Comparison of ENCODE assay signal across 18 mouse cellular contexts in the genomic region with DNA sequence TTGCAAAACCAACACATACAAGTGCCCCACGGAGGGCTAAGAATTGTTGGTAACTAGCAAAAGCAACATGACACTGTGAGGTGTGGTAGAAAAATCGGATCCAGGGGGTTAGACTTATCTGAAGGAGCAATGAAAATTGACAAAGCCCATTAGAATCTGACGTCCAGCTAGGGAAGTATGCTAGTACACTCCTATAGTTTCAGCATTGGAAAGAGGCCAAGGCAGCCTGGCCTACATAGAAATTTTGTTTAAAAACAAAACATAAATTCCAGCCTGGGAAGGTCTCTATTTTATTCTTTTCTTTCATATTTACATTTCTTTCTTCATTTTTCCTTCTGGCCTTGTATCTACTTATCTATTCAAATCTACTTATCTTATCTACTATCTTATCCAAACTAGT. TPM values are rescaled to one million over a fixed set of nuclear protein-coding genes. Genes with fewer than 3 reads are reported as not detected.
DNase-seq lines count a peak whose midpoint lies in the region; ATAC-seq and TF ChIP-seq lines count a peak whose summit lies in the region.
"Had no signal": no experiment of that assay in that cellular context is flagged by ENCODE, and none has a peak within 500 bp of the region (broad histone marks: within the 10 kb centered on the region; RNA-seq: fewer than 3 reads in every experiment).

No protein-coding gene starts in this region.

- ATAC-seq in lung, postnatal 0 days: no peak
- ATAC-seq: forebrain, embryonic 14.5 days; forebrain, postnatal 0 days; intestine, embryonic 15.5 days had no signal

- no peaks in the 10 kb centered on the region for H3K27me3 ChIP-seq in kidney, adult 2 months (replicated peaks; ENCODE audit: control insufficient read depth, insufficient read depth, low read length)
- no peaks in the 10 kb centered on the region for H3K27me3 ChIP-seq in lung, postnatal 0 days (replicated peaks; ENCODE audit: insufficient read depth, low read length)
- H3K27me3 ChIP-seq: embryonic facial prominence, embryonic 15.5 days; hindbrain, embryonic 13.5 days; intestine, embryonic 15.5 days had no signal

- 70% methylated on average over 3 of the region's 3 CpGs for WGBS in kidney, adult 2 months
- WGBS in lung, postnatal 0 days: 39% methylated on average over 3 of the region's 3 CpGs

- no peak for TF ChIP-seq POLR2A in kidney, adult 2 months (IDR thresholded peaks at IDR 0.05; ENCODE audit: low read depth, low read length)
- no peak for TF ChIP-seq POLR2A in brain, embryonic 14.5 days (IDR thresholded peaks at IDR 0.05; ENCODE audit: borderline replicate concordance, extremely low read depth, insufficient read depth, insufficient read length, poor library complexity, severe bottlenecking)

- no peak overlapping the region for H3K4me2 ChIP-seq in lung, postnatal 0 days (replicated peaks; ENCODE audit: low read depth, low read length)

- H3K36me3 ChIP-seq in kidney, adult 2 months (ENCODE audit: control insufficient read depth, insufficient read depth, low read length): no peaks in the 10 kb centered on the region
- no peaks in the 10 kb centered on the region for H3K36me3 ChIP-seq in lung, postnatal 0 days (ENCODE audit: insufficient read depth, low read length)
- H3K36me3 ChIP-seq: hindbrain, embryonic 13.5 days; intestine, embryonic 15.5 days had no signal

- peak overlapping the region; percentile 88 for H3K27ac ChIP-seq in kidney, adult 2 months (ENCODE audit: insufficient read depth, low read depth, low read length)
- no peak overlapping the region for H3K27ac ChIP-seq in lung, postnatal 0 days (ENCODE audit: low read length)
- H3K27ac ChIP-seq: gastrocnemius, adult 2 months; hindbrain, embryonic 10.5 days; hindbrain, embryonic 13.5 days; intestine, embryonic 15.5 days had no signal

- no peak for DNase-seq in kidney, adult 2 months
- DNase-seq in kidney, adult 11 months: no peak
- peak; percentile 16 for DNase-seq in lung, postnatal 0 days (ENCODE audit: low spot score)
- DNase-seq in lung, postnatal 36 days: no peak
- peak; percentile 0 for DNase-seq in brain, embryonic 14.5 days (ENCODE audit: low read depth)
- no peak for DNase-seq in natural killer cell, adult 2 months (ENCODE audit: low spot score in 2 of 2)
- DNase-seq: adrenal gland, adult 2 months; cerebellum, adult 11-12 months; gastrocnemius, adult 2 months; gastrocnemius, postnatal 14 days; heart, adult 11 months; heart, postnatal 36 days had no signal

- no peaks in the 10 kb centered on the region for H3K4me1 ChIP-seq in kidney, adult 2 months (ENCODE audit: control insufficient read depth, insufficient read depth, low read length)
- no peaks in the 10 kb centered on the region for H3K4me1 ChIP-seq in lung, postnatal 0 days (ENCODE audit: insufficient read depth, low read depth, low read length)
- H3K4me1 ChIP-seq: intestine, embryonic 15.5 days had no signal

- TF ChIP-seq CTCF in kidney, adult 2 months (conservative IDR thresholded peaks at IDR 0.05; ENCODE audit: insufficient read depth, insufficient read length, low read depth, low read length): no peak
- TF ChIP-seq CTCF in lung, postnatal 0 days (IDR thresholded peaks at IDR 0.05): no peak
- no peak for TF ChIP-seq CTCF in brain, embryonic 14.5 days (IDR thresholded peaks at IDR 0.05; ENCODE audit: borderline replicate concordance, extremely low read depth, insufficient read depth, insufficient read length)

- no peak for TF ChIP-seq EP300 in lung, postnatal 0 days (IDR thresholded peaks at IDR 0.05)

- H3K9ac ChIP-seq in lung, postnatal 0 days (replicated peaks; ENCODE audit: low read depth): no peak overlapping the region
- H3K9ac ChIP-seq: embryonic facial prominence, embryonic 15.5 days; forebrain, postnatal 0 days; hindbrain, embryonic 13.5 days; intestine, embryonic 15.5 days had no signal

- no peak overlapping the region for H3K4me3 ChIP-seq in kidney, adult 2 months (ENCODE audit: insufficient read depth, low read depth, low read length)
- H3K4me3 ChIP-seq in lung, postnatal 0 days (ENCODE audit: low read depth, low read length): no peak overlapping the region

- H3K9me3 ChIP-seq in lung, postnatal 0 days (ENCODE audit: low read length): no peaks in the 10 kb centered on the region
- H3K9me3 ChIP-seq: embryonic facial prominence, embryonic 15.5 days; hindbrain, embryonic 10.5 days; hindbrain, embryonic 13.5 days; intestine, embryonic 15.5 days had no signal

RNA-seq across cellular contexts. Expression of a gene that starts 1.6 kb away (rescaled TPM):
- 0.07 and 0.30 TPM in 2 replicates for polyA plus RNA-seq in kidney, adult 2 months (2012; rRNA removed)
- polyA plus RNA-seq in lung, postnatal 0 days (2015; fragmentation: Nextera tagmentation; extraction: Ambion mirVana): 4.2 and 7.8 TPM in 2 replicates
- polyA plus RNA-seq in brain, embryonic 14.5 days (2012; rRNA removed): 8.6 and 9.0 TPM in 2 replicates
- polyA plus RNA-seq: adrenal gland, adult 2 months had no signal

RNA-seq across cellular contexts. Expression of a gene that starts 41.3 kb away (rescaled TPM):
- polyA plus RNA-seq in kidney, adult 2 months (2012; rRNA removed): 8.7 and 14.3 TPM in 2 replicates
- 5.6 and 8.1 TPM in 2 replicates for polyA plus RNA-seq in lung, postnatal 0 days (2015; fragmentation: Nextera tagmentation; extraction: Ambion mirVana)
- polyA plus RNA-seq in brain, embryonic 14.5 days (2012; rRNA removed): 2.3 and 6.6 TPM in 2 replicates

Comparison
In these comparisons a context has a peak if more than half of its experiments do, and no peak if none do; other contexts are left out.
1. DNase-seq: peak in lung, postnatal 0 days (single experiment) and brain, embryonic 14.5 days (single experiment); none in kidney, adult 2 months (single experiment), kidney, adult 11 months (single experiment), lung, postnatal 36 days (single experiment) and natural killer cell, adult 2 months (0 of 2).